Mouse (Mus musculus): ENCODE results near the gene Pomt1. TPM values are rescaled to one million over a fixed set of nuclear protein-coding genes. Genes with fewer than 3 reads are reported as not detected.
A peak's percentile ranks its signal among the peaks of the same experiment; 100 is the strongest.
"Not testable (repeated sequence)": the region's sequence is repeated elsewhere in the genome, so short reads cannot be mapped to it uniquely, and the experiment has no call there.

The Pomt1 gene
- polyA plus RNA-seq, 1 experiment from 2014 or later: 15.4 TPM

DNA sequence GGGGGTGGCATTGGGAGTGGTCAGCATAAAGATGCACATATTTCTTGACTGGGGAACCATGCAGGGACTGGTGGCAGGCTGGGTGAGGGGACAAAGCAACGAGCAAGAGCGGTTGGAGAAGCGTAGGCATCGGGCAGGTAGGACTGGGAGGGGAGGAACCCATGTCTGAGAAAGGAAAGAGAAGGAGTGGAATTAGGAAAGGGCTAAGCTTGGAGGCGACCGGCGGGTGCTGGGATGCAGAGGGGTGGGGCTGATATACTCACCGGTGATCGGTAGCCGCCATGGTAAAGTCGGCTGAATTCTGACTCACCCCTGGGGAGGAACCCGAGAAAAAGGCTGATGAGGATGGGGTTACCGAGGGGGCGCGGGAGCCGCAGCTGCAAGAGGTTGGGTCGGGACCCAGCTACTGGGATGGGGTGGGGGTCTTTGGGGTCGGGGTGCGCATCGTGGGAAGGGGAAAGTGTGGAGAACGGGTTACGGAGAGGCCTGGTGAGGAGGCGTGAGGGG is 51.0 kb downstream of the Pomt1 start, which contains the start of gene Golga2:
Golga2 (plus strand) TSS at position 51 of the 507 bp plus-strand sequence.
- Histone ChIP-seq H3K27ac (peak within 1 kb of the TSS; percentile 88), H3K27me3 (no peaks in the 10 kb centered on the region), H3K9me3 (replicated peaks) (no peaks in the 10 kb centered on the region), H3K9ac (peak within 1 kb of the TSS; percentile 95), H3K36me3 (peaks cover 25% of the 10 kb centered on the region), H3K4me3 (replicated peaks) (peak within 1 kb of the TSS; percentile 92), H3K4me1 (replicated peaks) (peaks cover 40% of the 10 kb centered on the region), H3K4me2 (peak within 1 kb of the TSS; percentile 94)
- under 1% methylated on average over 22 of the region's 23 CpGs for WGBS (ENCODE audit: insufficient replicate concordance)
- ATAC-seq (ENCODE audit: low read depth) (peak; percentile 6), DNase-seq (peak; percentile 35)

- peak within 1 kb of the TSS; percentile 88 for H3K27ac ChIP-seq
- H3K4me2 ChIP-seq: peak within 1 kb of the TSS; percentile 94
- H3K4me1 ChIP-seq (replicated peaks): peaks cover 34% of the 10 kb centered on the region
- H3K9ac ChIP-seq: peak within 1 kb of the TSS; percentile 95
- no peaks in the 10 kb centered on the region for H3K9me3 ChIP-seq (replicated peaks)
- peak; percentile 97 for ATAC-seq (ENCODE audit: low read depth)
- H3K4me3 ChIP-seq (replicated peaks): peak within 1 kb of the TSS; percentile 92
- H3K36me3 ChIP-seq: peaks cover 28% of the 10 kb centered on the region
- no peaks in the 10 kb centered on the region for H3K27me3 ChIP-seq
- peak; percentile 92 for DNase-seq
- WGBS (ENCODE audit: insufficient replicate concordance): under 1% methylated on average over 41 of the region's 41 CpGs
These were observed 51.6 kb downstream of the Pomt1 start, which contains the start of gene Swi5 for GRCm38 (mm10) chr2:32287923-32288367. Swi5 (minus strand) TSS chr2:32288075.

DNA sequence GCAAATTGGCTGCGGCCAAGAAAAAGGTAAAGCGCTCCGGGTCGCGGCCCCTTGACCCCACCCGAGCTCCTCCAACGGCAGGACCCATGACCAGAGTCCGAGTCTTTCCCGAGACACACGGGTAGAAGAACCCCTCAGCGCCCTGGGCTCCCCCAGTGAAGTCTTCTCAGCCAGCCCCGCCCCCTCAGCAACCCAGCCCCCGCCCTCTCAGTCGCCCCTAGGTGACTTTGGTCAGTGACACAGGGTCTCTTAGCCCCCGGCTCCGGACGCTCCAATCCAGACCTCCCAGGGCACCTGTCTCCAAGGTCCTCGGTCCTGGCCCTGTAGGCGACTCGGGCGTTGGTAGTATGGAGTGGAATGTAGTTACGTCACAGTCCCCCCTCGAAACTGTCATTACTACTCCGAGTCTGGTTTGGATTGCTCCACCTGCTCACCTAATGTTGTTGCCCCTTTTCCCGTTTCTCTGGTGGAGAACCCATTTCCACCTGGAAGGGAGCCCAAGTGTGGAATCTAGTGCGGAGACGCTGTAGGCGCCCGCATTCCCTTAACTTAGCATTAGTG is 52.1 kb downstream of the Pomt1 start:
- Histone ChIP-seq H3K4me3 (replicated peaks) (peak overlapping the region; percentile 92), H3K9ac (peak overlapping the region; percentile 89), H3K4me1 (replicated peaks) (peaks cover 34% of the 10 kb centered on the region), H3K4me2 (peak overlapping the region; percentile 94), H3K27me3 (no peaks in the 10 kb centered on the region), H3K36me3 (peaks cover 30% of the 10 kb centered on the region), H3K9me3 (replicated peaks) (no peaks in the 10 kb centered on the region), H3K27ac (peak overlapping the region; percentile 83)
- ATAC-seq (ENCODE audit: low read depth): peak; percentile 61
- WGBS (ENCODE audit: insufficient replicate concordance): 1% methylated on average over 29 of the region's 29 CpGs
- DNase-seq: no peak

DNA sequence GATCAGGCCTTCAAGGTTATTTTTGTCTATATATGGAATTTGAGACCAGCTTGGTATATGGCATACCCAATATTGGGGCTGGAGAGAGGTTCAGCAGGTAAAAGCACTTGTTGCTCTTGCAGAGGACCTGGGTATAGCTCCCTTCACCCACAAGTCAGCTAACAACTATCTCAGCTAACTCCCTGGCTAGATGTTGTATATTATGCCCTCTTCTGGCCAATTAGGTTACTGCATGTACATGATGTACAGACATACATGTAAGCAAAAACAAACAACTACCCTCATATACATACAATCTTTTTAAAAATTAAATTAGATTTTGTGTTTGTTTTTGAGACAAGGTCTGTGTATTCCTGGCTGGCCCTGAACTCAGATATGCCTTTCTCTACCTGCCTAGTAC is 53.2 kb downstream of the Pomt1 start:
- peak overlapping the region; percentile 83; the same call in 1 of the 2 replicates for H3K27ac ChIP-seq

GRCm38 (mm10) chr2:32294348-32294747 is 58.0 kb downstream of the Pomt1 start:
- H3K4me2 ChIP-seq: no peak overlapping the region
- H3K27me3 ChIP-seq: no peaks in the 10 kb centered on the region
- peaks cover 56% of the 10 kb centered on the region for H3K36me3 ChIP-seq
- H3K4me1 ChIP-seq (replicated peaks): peaks cover 9% of the 10 kb centered on the region
- DNase-seq: no peak
- H3K27ac ChIP-seq: no peak overlapping the region
- H3K9ac ChIP-seq: no peak overlapping the region
- no peak for ATAC-seq (ENCODE audit: low read depth)
- 90% methylated on average over 8 of the region's 8 CpGs for WGBS (ENCODE audit: insufficient replicate concordance)
- H3K4me3 ChIP-seq (replicated peaks): no peak overlapping the region
- no peaks in the 10 kb centered on the region for H3K9me3 ChIP-seq (replicated peaks)

More for the DNA sequence above, 53.2 kb downstream of the Pomt1 start:
- H3K9ac ChIP-seq: peak overlapping the region; percentile 89; the same call in 1 of the 2 replicates
- H3K4me2 ChIP-seq: peak overlapping the region; percentile 94
- ATAC-seq (ENCODE audit: low read depth): no peak
- DNase-seq: no peak
- peak overlapping the region; percentile 92 for H3K4me3 ChIP-seq (replicated peaks)
- H3K9me3 ChIP-seq (replicated peaks): no peaks in the 10 kb centered on the region
- H3K4me1 ChIP-seq (replicated peaks): peaks cover 34% of the 10 kb centered on the region
- H3K27me3 ChIP-seq: no peaks in the 10 kb centered on the region
- H3K36me3 ChIP-seq: peaks cover 29% of the 10 kb centered on the region

- H3K4me3 ChIP-seq (replicated peaks): no peak overlapping the region
- H3K4me2 ChIP-seq: no peak overlapping the region
- DNase-seq (no peak), ATAC-seq (ENCODE audit: low read depth) (no peak)
- no peaks in the 10 kb centered on the region for H3K27me3 ChIP-seq
- no peak overlapping the region for H3K9ac ChIP-seq
- H3K27ac ChIP-seq: no peak overlapping the region
- no peaks in the 10 kb centered on the region for H3K9me3 ChIP-seq (replicated peaks)
- H3K36me3 ChIP-seq: peaks cover 65% of the 10 kb centered on the region
- 72% methylated on average over 3 of the region's 3 CpGs for WGBS (ENCODE audit: insufficient replicate concordance)
- peaks cover 1% of the 10 kb centered on the region; the same call in 1 of the 2 replicates for H3K4me1 ChIP-seq (replicated peaks)
These were observed 58.9 kb downstream of the Pomt1 start for GRCm38 (mm10) chr2:32295285-32295684.

DNA sequence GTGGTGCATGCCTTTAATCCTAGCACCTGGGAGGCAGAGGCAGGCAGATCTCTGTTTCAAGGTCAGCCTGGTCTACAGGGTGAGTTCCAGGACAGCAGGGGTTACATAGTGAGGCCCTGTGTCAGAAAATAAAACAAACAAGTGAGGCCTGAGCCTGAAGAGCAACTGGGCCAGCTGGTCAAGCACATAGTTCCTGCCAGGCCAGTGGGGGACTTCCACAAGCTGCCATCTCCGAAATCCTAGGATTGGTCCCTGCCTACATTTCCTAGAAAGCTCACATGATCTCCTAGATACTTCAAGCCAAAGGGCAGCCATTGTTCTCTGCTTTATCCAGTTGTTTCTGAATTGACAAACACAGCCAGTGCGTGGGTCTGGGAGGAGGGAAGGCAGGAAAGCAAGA is 59.5 kb downstream of the Pomt1 start:
- H3K4me1 ChIP-seq (replicated peaks); H3K9ac ChIP-seq; H3K27me3 ChIP-seq; ATAC-seq (ENCODE audit: low read depth); H3K4me2 ChIP-seq; H3K4me3 ChIP-seq (replicated peaks); H3K27ac ChIP-seq; H3K9me3 ChIP-seq (replicated peaks); DNase-seq: not testable (repeated sequence)
- peaks cover 67% of the 10 kb centered on the region for H3K36me3 ChIP-seq
- WGBS (ENCODE audit: insufficient replicate concordance): 85% methylated on average over 2 of the region's 2 CpGs

DNA sequence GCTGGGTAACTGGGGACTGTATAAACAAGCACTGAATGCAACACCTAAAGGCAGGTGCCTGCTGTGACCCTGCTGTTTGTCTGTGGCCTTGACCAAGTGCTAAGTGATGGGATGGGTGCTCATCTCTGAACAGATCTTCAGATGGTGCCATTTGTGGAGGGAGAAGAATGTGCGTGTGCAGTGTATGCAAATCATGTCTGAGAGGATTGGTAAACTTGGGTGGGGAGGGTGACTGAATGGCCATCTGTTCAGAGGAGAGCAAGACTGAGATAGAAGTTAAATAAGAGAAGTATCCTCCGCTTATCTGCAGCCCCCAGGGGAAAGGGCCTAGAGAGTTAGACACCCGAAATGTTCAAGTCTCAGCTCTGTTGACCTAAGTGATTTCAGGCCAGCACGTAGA is 63.1 kb downstream of the Pomt1 start:
- ATAC-seq (ENCODE audit: low read depth) (no peak), DNase-seq (no peak)
- no peaks in the 10 kb centered on the region for H3K27me3 ChIP-seq
- 77% methylated on average over 4 of the region's 4 CpGs for WGBS (ENCODE audit: insufficient replicate concordance)
- H3K9ac ChIP-seq: no peak overlapping the region
- H3K4me3 ChIP-seq (replicated peaks): no peak overlapping the region
- H3K36me3 ChIP-seq: peaks cover 88% of the 10 kb centered on the region
- H3K27ac ChIP-seq: no peak overlapping the region
- no peaks in the 10 kb centered on the region for H3K9me3 ChIP-seq (replicated peaks)
- H3K4me2 ChIP-seq: no peak overlapping the region
- H3K4me1 ChIP-seq (replicated peaks): no peaks in the 10 kb centered on the region

DNA sequence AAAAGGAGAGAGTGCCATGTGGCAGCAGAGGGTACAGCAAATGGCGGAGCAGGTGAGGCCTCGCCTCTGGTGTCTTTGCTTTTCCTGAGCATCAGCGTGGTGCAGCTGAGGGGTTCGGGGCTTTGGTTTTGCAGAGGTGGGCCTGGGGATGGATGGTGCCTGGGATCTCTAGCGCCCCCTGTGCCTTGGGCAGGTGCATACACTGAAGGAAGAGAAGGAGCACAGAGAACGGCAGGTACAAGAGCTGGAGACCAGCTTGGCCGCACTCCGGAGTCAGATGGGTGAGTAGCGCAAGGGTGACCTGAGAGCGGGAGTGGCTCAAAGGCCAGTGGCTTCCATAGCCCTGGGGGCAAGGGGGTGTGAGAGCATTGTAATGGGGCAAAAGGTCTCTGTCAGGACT is 66.6 kb downstream of the Pomt1 start:
- peaks cover 93% of the 10 kb centered on the region for H3K36me3 ChIP-seq
- WGBS (ENCODE audit: insufficient replicate concordance): 88% methylated on average over 10 of the region's 10 CpGs

DNA sequence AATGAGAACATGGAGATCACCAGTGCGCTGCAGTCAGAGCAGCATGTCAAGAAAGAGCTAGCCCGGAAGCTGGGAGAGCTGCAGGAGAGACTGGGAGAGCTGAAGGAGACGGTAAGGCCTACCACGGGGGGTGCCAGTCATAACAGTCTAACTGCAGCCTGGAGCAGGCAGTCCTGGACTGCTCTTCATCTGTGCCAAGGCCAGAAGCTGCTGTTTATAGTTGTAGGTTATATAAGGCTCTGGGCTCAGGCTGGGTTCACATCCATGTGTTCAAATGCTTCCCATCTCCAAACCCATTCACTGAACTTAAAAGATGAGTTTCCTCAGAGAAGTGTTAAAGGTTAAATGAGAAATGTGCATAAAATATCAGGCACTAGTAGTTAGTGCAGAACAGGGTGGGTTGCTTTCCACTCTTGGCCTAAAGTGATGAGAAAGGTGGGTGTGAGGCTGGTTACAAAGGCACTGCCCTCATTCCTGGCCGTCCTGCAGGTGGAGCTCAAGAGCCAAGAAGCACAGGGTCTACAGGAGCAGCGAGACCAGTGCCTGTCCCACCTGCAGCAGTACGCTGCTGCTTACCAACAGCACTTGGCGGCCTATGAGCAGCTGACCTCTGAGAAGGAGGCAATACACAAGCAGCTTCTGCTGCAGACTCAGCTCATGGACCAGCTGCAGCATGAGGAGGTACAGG is 67.9 kb downstream of the Pomt1 start:
- WGBS (ENCODE audit: insufficient replicate concordance): 64% methylated on average over 8 of the region's 8 CpGs
- Histone ChIP-seq H3K27ac (no peak overlapping the region), H3K4me1 (replicated peaks) (no peaks in the 10 kb centered on the region), H3K27me3 (no peaks in the 10 kb centered on the region), H3K4me3 (replicated peaks) (no peak overlapping the region), H3K36me3 (peaks cover 82% of the 10 kb centered on the region), H3K9me3 (replicated peaks) (no peaks in the 10 kb centered on the region), H3K4me2 (no peak overlapping the region), H3K9ac (no peak overlapping the region)
- ATAC-seq (ENCODE audit: low read depth) (no peak), DNase-seq (no peak)

More for the DNA sequence above, 66.6 kb downstream of the Pomt1 start:
- no peak for DNase-seq
- H3K9ac ChIP-seq: no peak overlapping the region
- no peaks in the 10 kb centered on the region for H3K9me3 ChIP-seq (replicated peaks)
- H3K27ac ChIP-seq: no peak overlapping the region
- no peak for ATAC-seq (ENCODE audit: low read depth)
- no peaks in the 10 kb centered on the region for H3K4me1 ChIP-seq (replicated peaks)
- H3K4me2 ChIP-seq: no peak overlapping the region
- no peaks in the 10 kb centered on the region for H3K27me3 ChIP-seq
- H3K4me3 ChIP-seq (replicated peaks): no peak overlapping the region
